Mouse (Mus musculus): Measurements from ENCODE around the gene Cx3cl1. TPM values are rescaled to one million over a fixed set of nuclear protein-coding genes. Genes with fewer than 3 reads are reported as not detected.

The Cx3cl1 gene
- polyA plus RNA-seq (2016; fragmentation: Nextera tagmentation; extraction: Ambion mirVana) = 7.5 and 9.4 TPM in 2 replicates

- no peaks in the 10 kb centered on the region for H3K36me3 ChIP-seq
- H3K9ac ChIP-seq = peak within 1 kb of the TSS; percentile 65
- H3K9me3 ChIP-seq = no peaks in the 10 kb centered on the region
- H3K27ac ChIP-seq = no peak within 1 kb of the TSS
- ATAC-seq (ENCODE audit: low FRiP score, low read depth) = peak; percentile 77
- H3K27me3 ChIP-seq (replicated peaks) = peaks cover 33% of the 10 kb centered on the region
- peak within 1 kb of the TSS; percentile 48 for H3K4me3 ChIP-seq
- peak within 1 kb of the TSS; percentile 87 for H3K4me2 ChIP-seq (replicated peaks)
- peaks cover 30% of the 10 kb centered on the region for H3K4me1 ChIP-seq
- WGBS = 1% methylated on average over 38 of the region's 38 CpGs
These were observed at the start of gene Cx3cl1 for GRCm38 (mm10) chr8:94771941-94772670. Gene Cx3cl1 (plus strand): TSS chr8:94772009.

- no peak overlapping the region for H3K4me2 ChIP-seq (replicated peaks)
- no peaks in the 10 kb centered on the region for H3K4me1 ChIP-seq
- no peak for ATAC-seq (ENCODE audit: low FRiP score, low read depth)
- 86% methylated on average over 5 of the region's 5 CpGs for WGBS
- H3K9me3 ChIP-seq = no peaks in the 10 kb centered on the region
- no peaks in the 10 kb centered on the region for H3K27me3 ChIP-seq (replicated peaks)
- no peaks in the 10 kb centered on the region for H3K36me3 ChIP-seq
- no peak overlapping the region for H3K9ac ChIP-seq
- no peak overlapping the region for H3K4me3 ChIP-seq
- H3K27ac ChIP-seq = no peak overlapping the region
These were observed 45.8 kb upstream of the Cx3cl1 start for GRCm38 (mm10) chr8:94725998-94726397.

GRCm38 (mm10) chr8:94729301-94729700 lies 42.5 kb upstream of the Cx3cl1 start:
- H3K36me3 ChIP-seq = no peaks in the 10 kb centered on the region
- no peak overlapping the region for H3K4me3 ChIP-seq
- ATAC-seq (ENCODE audit: low FRiP score, low read depth) = no peak
- H3K27ac ChIP-seq = no peak overlapping the region
- H3K27me3 ChIP-seq (replicated peaks) = no peaks in the 10 kb centered on the region
- no peak overlapping the region for H3K4me2 ChIP-seq (replicated peaks)
- H3K9me3 ChIP-seq = no peaks in the 10 kb centered on the region
- H3K4me1 ChIP-seq = no peaks in the 10 kb centered on the region
- WGBS = 54% methylated on average over 4 of the region's 4 CpGs
- no peak overlapping the region for H3K9ac ChIP-seq

GRCm38 (mm10) chr8:94733821-94734465 lies 37.9 kb upstream of the Cx3cl1 start:
- Histone ChIP-seq H3K27ac (no peak overlapping the region), H3K4me1 (no peaks in the 10 kb centered on the region), H3K9ac (no peak overlapping the region), H3K36me3 (no peaks in the 10 kb centered on the region), H3K27me3 (replicated peaks) (no peaks in the 10 kb centered on the region), H3K9me3 (no peaks in the 10 kb centered on the region), H3K4me3 (no peak overlapping the region), H3K4me2 (replicated peaks) (no peak overlapping the region)
- WGBS = 63% methylated on average over 5 of the region's 5 CpGs
- ATAC-seq (ENCODE audit: low FRiP score, low read depth) = no peak

- Histone ChIP-seq H3K4me1 (no peaks in the 10 kb centered on the region), H3K9ac (no peak overlapping the region), H3K27ac (no peak overlapping the region), H3K4me2 (replicated peaks) (no peak overlapping the region), H3K36me3 (no peaks in the 10 kb centered on the region), H3K4me3 (no peak overlapping the region), H3K9me3 (no peaks in the 10 kb centered on the region), H3K27me3 (replicated peaks) (no peaks in the 10 kb centered on the region)
- WGBS = 78% methylated on average over 7 of the region's 7 CpGs
- ATAC-seq (ENCODE audit: low FRiP score, low read depth) = no peak
These were observed 37.0 kb upstream of the Cx3cl1 start for GRCm38 (mm10) chr8:94734735-94735350.

GRCm38 (mm10) chr8:94735426-94736094 lies 36.2 kb upstream of the Cx3cl1 start:
- Histone ChIP-seq H3K4me2 (replicated peaks) (no peak overlapping the region), H3K9me3 (no peaks in the 10 kb centered on the region), H3K4me1 (no peaks in the 10 kb centered on the region), H3K9ac (no peak overlapping the region), H3K4me3 (no peak overlapping the region), H3K36me3 (no peaks in the 10 kb centered on the region), H3K27ac (no peak overlapping the region), H3K27me3 (replicated peaks) (no peaks in the 10 kb centered on the region)
- no peak for ATAC-seq (ENCODE audit: low FRiP score, low read depth)
- 82% methylated on average over 5 of the region's 5 CpGs for WGBS

- 86% methylated on average over 6 of the region's 6 CpGs for WGBS
- H3K9ac ChIP-seq = no peak overlapping the region
- no peak for ATAC-seq (ENCODE audit: low FRiP score, low read depth)
These were observed 32.0 kb upstream of the Cx3cl1 start for GRCm38 (mm10) chr8:94739829-94740228.

GRCm38 (mm10) chr8:94740591-94740990 lies 31.2 kb upstream of the Cx3cl1 start:
- 89% methylated on average over 3 of the region's 3 CpGs for WGBS
- no peak overlapping the region for H3K27ac ChIP-seq

More at GRCm38 (mm10) chr8:94739829-94740228, 32.0 kb upstream of the Cx3cl1 start:
- Histone ChIP-seq H3K4me1 (no peaks in the 10 kb centered on the region), H3K4me2 (replicated peaks) (no peak overlapping the region), H3K27ac (no peak overlapping the region), H3K27me3 (replicated peaks) (no peaks in the 10 kb centered on the region), H3K36me3 (no peaks in the 10 kb centered on the region), H3K9me3 (no peaks in the 10 kb centered on the region), H3K4me3 (no peak overlapping the region)

GRCm38 (mm10) chr8:94741726-94742125 lies 30.1 kb upstream of the Cx3cl1 start:
- Histone ChIP-seq H3K4me3 (no peak overlapping the region), H3K27me3 (replicated peaks) (no peaks in the 10 kb centered on the region), H3K27ac (no peak overlapping the region), H3K9me3 (no peaks in the 10 kb centered on the region), H3K9ac (no peak overlapping the region), H3K36me3 (no peaks in the 10 kb centered on the region), H3K4me1 (no peaks in the 10 kb centered on the region), H3K4me2 (replicated peaks) (no peak overlapping the region)
- no peak for ATAC-seq (ENCODE audit: low FRiP score, low read depth)
- 87% methylated on average over 4 of the region's 4 CpGs for WGBS

More at GRCm38 (mm10) chr8:94740591-94740990, 31.2 kb upstream of the Cx3cl1 start:
- Histone ChIP-seq H3K4me1 (no peaks in the 10 kb centered on the region), H3K4me2 (replicated peaks) (no peak overlapping the region), H3K4me3 (no peak overlapping the region), H3K9me3 (no peaks in the 10 kb centered on the region), H3K36me3 (no peaks in the 10 kb centered on the region), H3K9ac (no peak overlapping the region), H3K27me3 (replicated peaks) (no peaks in the 10 kb centered on the region)
- ATAC-seq (ENCODE audit: low FRiP score, low read depth) = no peak

GRCm38 (mm10) chr8:94744484-94744883 lies 27.3 kb upstream of the Cx3cl1 start:
- Histone ChIP-seq H3K4me3 (no peak overlapping the region), H3K27ac (no peak overlapping the region), H3K9me3 (no peaks in the 10 kb centered on the region), H3K36me3 (no peaks in the 10 kb centered on the region), H3K9ac (no peak overlapping the region), H3K4me1 (no peaks in the 10 kb centered on the region), H3K4me2 (replicated peaks) (no peak overlapping the region), H3K27me3 (replicated peaks) (no peaks in the 10 kb centered on the region)
- no peak for ATAC-seq (ENCODE audit: low FRiP score, low read depth)
- 92% methylated on average over 5 of the region's 5 CpGs for WGBS

- Histone ChIP-seq H3K4me2 (replicated peaks) (no peak overlapping the region), H3K9ac (no peak overlapping the region), H3K27me3 (replicated peaks) (no peaks in the 10 kb centered on the region), H3K4me1 (no peaks in the 10 kb centered on the region), H3K27ac (no peak overlapping the region), H3K9me3 (no peaks in the 10 kb centered on the region), H3K4me3 (no peak overlapping the region), H3K36me3 (no peaks in the 10 kb centered on the region)
- WGBS = 77% methylated on average over 9 of the region's 9 CpGs
- ATAC-seq (ENCODE audit: low FRiP score, low read depth) = no peak
These were observed 26.8 kb upstream of the Cx3cl1 start for GRCm38 (mm10) chr8:94744972-94745371.
